Mouse (Mus musculus) embryonic facial prominence, embryonic 13.5 days (tissue): ENCODE results near the gene Mrps23. TPM values are rescaled to one million over a fixed set of nuclear protein-coding genes. Genes with fewer than 3 reads are reported as not detected.

Experiments used
- ATAC-seq: fragments of 200-750 bp; cut with Nextera tagmentation; 2 replicates; pipeline ENCODE4 v1.8.0; 2017; ENCODE audit warnings: low read depth; ENCODE audit not compliant: insufficient number of reproducible peaks, insufficient read depth, low FRiP score, low TSS enrichment
- H3K27ac ChIP-seq: fragments of 300-500 bp; sonication (generic); 2 replicates; pipeline ENCODE4 v1.5.1; 2015; ENCODE audit warnings: moderate library complexity, mild to moderate bottlenecking, inconsistent platforms
- H3K27me3 ChIP-seq: fragments of 300-500 bp; sonication (generic); 2 replicates; pipeline ENCODE4 v1.6.1; 2015; ENCODE audit warnings: mild to moderate bottlenecking, inconsistent platforms
- H3K36me3 ChIP-seq: fragments of 300-500 bp; sonication (generic); 2 replicates; pipeline ENCODE4 v1.6.1; 2015; ENCODE audit warnings: mild to moderate bottlenecking, inconsistent platforms
- H3K4me1 ChIP-seq: fragments of 300-500 bp; sonication (generic); 2 replicates; pipeline ENCODE4 v1.6.1; 2015; ENCODE audit warnings: inconsistent platforms
- H3K4me2 ChIP-seq: fragments of 300-500 bp; sonication (generic); 2 replicates; pipeline ENCODE4 v1.6.1; 2015; ENCODE audit warnings: moderate library complexity, mild to moderate bottlenecking, inconsistent platforms
- H3K4me3 ChIP-seq: fragments of 300-500 bp; sonication (generic); 2 replicates; pipeline ENCODE4 v1.5.1; 2015; ENCODE audit warnings: mild to moderate bottlenecking, inconsistent platforms
- H3K9ac ChIP-seq: fragments of 300-500 bp; sonication (generic); 2 replicates; pipeline ENCODE4 v1.6.1; 2015; ENCODE audit warnings: mild to moderate bottlenecking, inconsistent platforms
- H3K9me3 ChIP-seq: fragments of 300-500 bp; sonication (generic); 2 replicates; pipeline ENCODE4 v1.6.1; 2016; ENCODE audit warnings: inconsistent platforms
- WGBS: fragments of 180-500 bp; shearing (Covaris S2); methylation state at CpG from one replicate; pipeline ENCODE4 v1.1.7; 2015; ENCODE audit warnings: mixed read lengths; 5-methylcytosine and 5-hydroxymethylcytosine counted together
- polyA plus RNA-seq: library from polyadenylated mRNA; unstranded; fragments of >200 nt; fragmentation: Nextera tagmentation; extraction: Ambion mirVana; gene quantifications from 2 replicates; pipeline ENCODE4 v1.2.1, GENCODE M21; 2015

The Mrps23 gene
- polyA plus RNA-seq, 1 experiment from 2014 or later = 69.4 TPM

GRCm38 (mm10) chr11:88180467-88180958, 23.7 kb upstream of the Mrps23 start:
- Histone ChIP-seq H3K27ac (peak overlapping the region; percentile 93), H3K36me3 (peaks cover 38% of the 10 kb centered on the region), H3K4me3 (0 out of 2 replicates have a peak overlapping the region, but pooled peaks have one; percentile 13), H3K4me1 (peaks cover 43% of the 10 kb centered on the region), H3K4me2 (peak overlapping the region; percentile 47), H3K9me3 (no peaks in the 10 kb centered on the region), H3K9ac (peak overlapping the region; percentile 51; the same call in 1 of the 2 replicates), H3K27me3 (no peaks in the 10 kb centered on the region)
- ATAC-seq = peak; percentile 56
- 7% methylated on average over 6 of the region's 6 CpGs for WGBS

- peak overlapping the region; percentile 51 for H3K9ac ChIP-seq
- peak overlapping the region; percentile 47 for H3K4me2 ChIP-seq
- peak; percentile 82 for ATAC-seq
- 0 out of 2 replicates have a peak overlapping the region, but pooled peaks have one; percentile 13 for H3K4me3 ChIP-seq
- H3K9me3 ChIP-seq = no peaks in the 10 kb centered on the region
- H3K27ac ChIP-seq = peak overlapping the region; percentile 93
- no peaks in the 10 kb centered on the region for H3K27me3 ChIP-seq
- H3K36me3 ChIP-seq = peaks cover 38% of the 10 kb centered on the region
- H3K4me1 ChIP-seq = peaks cover 47% of the 10 kb centered on the region
- WGBS = 5% methylated on average over 16 of the region's 16 CpGs
Observed at GRCm38 (mm10) chr11:88180959-88181619, 23.1 kb upstream of the Mrps23 start.

GRCm38 (mm10) chr11:88184632-88185180, 19.5 kb upstream of the Mrps23 start:
- ATAC-seq = no peak
- peaks cover 65% of the 10 kb centered on the region for H3K4me1 ChIP-seq
- no peaks in the 10 kb centered on the region for H3K9me3 ChIP-seq
- H3K27ac ChIP-seq = no peak overlapping the region
- H3K9ac ChIP-seq = no peak overlapping the region
- H3K36me3 ChIP-seq = peaks cover 23% of the 10 kb centered on the region
- 0 out of 2 replicates have a peak, but pooled peaks cover 5% of the 10 kb centered on the region for H3K27me3 ChIP-seq
- H3K4me2 ChIP-seq = no peak overlapping the region
- no peak overlapping the region for H3K4me3 ChIP-seq
- WGBS = 78% methylated on average over 17 of the region's 17 CpGs

- no peak for ATAC-seq
- Histone ChIP-seq H3K4me1 (peaks cover 53% of the 10 kb centered on the region), H3K36me3 (peaks cover 26% of the 10 kb centered on the region), H3K27ac (peak overlapping the region; percentile 87), H3K4me2 (no peak overlapping the region), H3K4me3 (no peak overlapping the region), H3K9me3 (no peaks in the 10 kb centered on the region), H3K27me3 (peaks cover 11% of the 10 kb centered on the region), H3K9ac (0 out of 2 replicates have a peak overlapping the region, but pooled peaks have one; percentile 0)
- WGBS = 74% methylated on average over 14 of the region's 14 CpGs
Observed at GRCm38 (mm10) chr11:88186078-88186946, 17.9 kb upstream of the Mrps23 start.

- H3K4me3 ChIP-seq = 0 out of 2 replicates have a peak overlapping the region, but pooled peaks have one; percentile 28
- H3K27ac ChIP-seq = peak overlapping the region; percentile 87
- H3K9ac ChIP-seq = peak overlapping the region; percentile 0; the same call in 1 of the 2 replicates
- peaks cover 52% of the 10 kb centered on the region for H3K4me1 ChIP-seq
- H3K27me3 ChIP-seq = peaks cover 17% of the 10 kb centered on the region
- H3K9me3 ChIP-seq = no peaks in the 10 kb centered on the region
- H3K4me2 ChIP-seq = peak overlapping the region; percentile 57
- WGBS = 27% methylated on average over 2 of the region's 2 CpGs
- ATAC-seq = no peak
- H3K36me3 ChIP-seq = peaks cover 26% of the 10 kb centered on the region
Observed at GRCm38 (mm10) chr11:88186947-88187243, 17.3 kb upstream of the Mrps23 start.

GRCm38 (mm10) chr11:88187417-88188133, 16.6 kb upstream of the Mrps23 start:
- Histone ChIP-seq H3K4me3 (peak overlapping the region; percentile 28), H3K27me3 (peaks cover 24% of the 10 kb centered on the region), H3K4me1 (peaks cover 54% of the 10 kb centered on the region), H3K9ac (peak overlapping the region; percentile 62), H3K27ac (peak overlapping the region; percentile 87), H3K4me2 (peak overlapping the region; percentile 57), H3K36me3 (peaks cover 26% of the 10 kb centered on the region), H3K9me3 (no peaks in the 10 kb centered on the region)
- 6% methylated on average over 25 of the region's 25 CpGs for WGBS
- peak; percentile 76 for ATAC-seq

GRCm38 (mm10) chr11:88188216-88188615, 16.0 kb upstream of the Mrps23 start:
- H3K27ac ChIP-seq = peak overlapping the region; percentile 87
- 0 out of 2 replicates have a peak overlapping the region, but pooled peaks have one; percentile 28 for H3K4me3 ChIP-seq
- H3K36me3 ChIP-seq = peaks cover 19% of the 10 kb centered on the region
- peak overlapping the region; percentile 57 for H3K4me2 ChIP-seq
- WGBS = 52% methylated on average over 8 of the region's 8 CpGs
- no peaks in the 10 kb centered on the region for H3K9me3 ChIP-seq
- H3K27me3 ChIP-seq = peaks cover 30% of the 10 kb centered on the region
- peaks cover 55% of the 10 kb centered on the region for H3K4me1 ChIP-seq
- ATAC-seq = no peak
- no peak overlapping the region for H3K9ac ChIP-seq

GRCm38 (mm10) chr11:88188635-88189034, 15.6 kb upstream of the Mrps23 start:
- Histone ChIP-seq H3K27ac (no peak overlapping the region), H3K9ac (no peak overlapping the region), H3K36me3 (peaks cover 15% of the 10 kb centered on the region), H3K4me2 (no peak overlapping the region), H3K27me3 (peaks cover 34% of the 10 kb centered on the region), H3K9me3 (no peaks in the 10 kb centered on the region), H3K4me1 (peaks cover 56% of the 10 kb centered on the region), H3K4me3 (no peak overlapping the region)
- ATAC-seq = no peak
- WGBS = 87% methylated on average over 7 of the region's 7 CpGs

- WGBS = 4% methylated on average over 4 of the region's 4 CpGs
- Histone ChIP-seq H3K9ac (no peak overlapping the region), H3K4me3 (no peak overlapping the region)
Observed at GRCm38 (mm10) chr11:88192595-88192994, 11.6 kb upstream of the Mrps23 start.

GRCm38 (mm10) chr11:88193098-88193823, 10.9 kb upstream of the Mrps23 start:
- Histone ChIP-seq H3K27me3 (peaks cover 48% of the 10 kb centered on the region), H3K9ac (0 out of 2 replicates have a peak overlapping the region, but pooled peaks have one; percentile 4), H3K27ac (no peak overlapping the region), H3K4me2 (peak overlapping the region; percentile 36), H3K4me1 (peaks cover 50% of the 10 kb centered on the region), H3K4me3 (peak overlapping the region; percentile 17; the same call in 1 of the 2 replicates), H3K36me3 (0 out of 2 replicates have a peak, but pooled peaks cover 4% of the 10 kb centered on the region), H3K9me3 (no peaks in the 10 kb centered on the region)
- ATAC-seq = no peak
- 7% methylated on average over 34 of the region's 34 CpGs for WGBS

More at GRCm38 (mm10) chr11:88192595-88192994, 11.6 kb upstream of the Mrps23 start:
- peak; percentile 49; the same call in 1 of the 2 replicates for ATAC-seq
- Histone ChIP-seq H3K27me3 (peaks cover 48% of the 10 kb centered on the region), H3K27ac (no peak overlapping the region; the same call in 1 of the 2 replicates), H3K4me2 (peak overlapping the region; percentile 36), H3K4me1 (peaks cover 51% of the 10 kb centered on the region), H3K9me3 (no peaks in the 10 kb centered on the region), H3K36me3 (0 out of 2 replicates have a peak, but pooled peaks cover 4% of the 10 kb centered on the region)
